Mouse (Mus musculus) stomach, postnatal 0 days (tissue): ENCODE measurements around the gene Mesp1.

Experiments used
- CTCF ChIP-seq: IDR thresholded peaks from 2 replicates; pipeline ENCODE4 v1.5.1; 2016; ENCODE audit warnings: antibody characterized with exemption, low read depth, mild to moderate bottlenecking, moderate library complexity
- EP300 ChIP-seq: optimal IDR thresholded peaks from 2 replicates; pipeline ENCODE3; 2016; ENCODE audit warnings: antibody characterized with exemption

DNA sequence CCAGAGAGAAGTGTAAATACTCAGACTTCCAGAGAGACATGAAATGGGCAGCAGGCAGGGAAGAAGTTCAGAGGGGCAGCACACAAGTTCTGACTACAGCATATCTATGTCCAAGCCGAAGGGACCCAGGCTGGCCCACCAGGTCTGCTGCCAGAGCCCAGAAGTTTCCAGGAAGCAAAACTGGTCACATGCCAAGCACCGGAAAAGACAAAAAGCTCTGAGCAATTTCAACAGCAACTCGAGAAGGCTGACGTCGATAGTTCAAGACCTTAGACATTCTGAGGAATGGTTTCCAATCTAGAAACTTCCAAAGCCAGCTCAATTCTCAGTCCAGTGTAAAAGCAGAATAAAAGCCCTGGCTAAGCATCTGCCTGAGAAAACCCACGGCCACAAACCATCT is 38.0 kb upstream of the Mesp1 start:
- no peak for TF ChIP-seq CTCF
- no peak for TF ChIP-seq EP300
